Mouse (Mus musculus) lung, postnatal 4 days (tissue): Measurements from ENCODE around the gene Onecut3.
A peak's percentile ranks its signal among the peaks of the same experiment; 100 is the strongest.

ENCODE experiments used
- DNase-seq, 2 experiments: peaks; one replicate each; pipeline ENCODE4 v3.0.0; 2021

Gene Onecut3

DNA sequence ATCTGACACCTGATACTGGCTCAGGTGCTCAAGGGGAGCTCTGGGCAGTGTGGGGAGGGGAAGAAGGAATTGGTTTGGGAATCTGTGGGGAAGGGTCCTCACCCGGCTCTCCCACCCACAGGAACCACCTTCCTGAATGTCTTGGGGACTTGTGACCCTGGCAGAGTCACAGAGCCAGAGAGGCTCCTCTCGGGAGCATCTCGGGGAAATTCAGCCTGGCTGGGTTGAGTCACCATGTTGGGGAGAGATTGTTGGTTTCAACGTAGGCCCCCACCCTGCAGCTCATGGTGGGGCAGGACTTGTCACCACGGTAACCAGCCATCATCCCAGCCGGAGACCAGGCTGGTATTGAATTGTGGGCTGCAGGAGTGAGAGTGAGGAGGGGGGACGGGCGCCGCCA lies 10.1 kb downstream of the Onecut3 start:
- no peak for DNase-seq

DNA sequence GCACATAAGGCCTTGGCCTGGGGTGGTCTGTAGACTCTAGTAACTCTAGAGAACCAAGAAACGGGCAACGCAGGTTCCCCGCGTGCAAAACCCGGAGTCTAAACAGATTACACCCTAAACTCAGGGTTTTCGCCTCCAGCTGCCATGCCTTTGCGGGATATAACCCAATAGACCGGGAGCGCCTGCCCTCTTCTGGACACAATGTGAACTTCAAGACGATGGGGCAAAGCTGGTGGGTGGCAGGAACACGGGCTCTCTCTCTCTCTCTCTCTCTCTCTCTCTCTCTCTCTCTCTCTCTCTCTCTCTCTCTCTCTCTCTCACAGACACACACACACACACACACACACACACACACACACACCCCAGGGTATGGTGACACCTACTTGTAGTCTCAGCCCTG lies 11.6 kb downstream of the Onecut3 start:
- DNase-seq: peak; percentile 59 to 79

DNA sequence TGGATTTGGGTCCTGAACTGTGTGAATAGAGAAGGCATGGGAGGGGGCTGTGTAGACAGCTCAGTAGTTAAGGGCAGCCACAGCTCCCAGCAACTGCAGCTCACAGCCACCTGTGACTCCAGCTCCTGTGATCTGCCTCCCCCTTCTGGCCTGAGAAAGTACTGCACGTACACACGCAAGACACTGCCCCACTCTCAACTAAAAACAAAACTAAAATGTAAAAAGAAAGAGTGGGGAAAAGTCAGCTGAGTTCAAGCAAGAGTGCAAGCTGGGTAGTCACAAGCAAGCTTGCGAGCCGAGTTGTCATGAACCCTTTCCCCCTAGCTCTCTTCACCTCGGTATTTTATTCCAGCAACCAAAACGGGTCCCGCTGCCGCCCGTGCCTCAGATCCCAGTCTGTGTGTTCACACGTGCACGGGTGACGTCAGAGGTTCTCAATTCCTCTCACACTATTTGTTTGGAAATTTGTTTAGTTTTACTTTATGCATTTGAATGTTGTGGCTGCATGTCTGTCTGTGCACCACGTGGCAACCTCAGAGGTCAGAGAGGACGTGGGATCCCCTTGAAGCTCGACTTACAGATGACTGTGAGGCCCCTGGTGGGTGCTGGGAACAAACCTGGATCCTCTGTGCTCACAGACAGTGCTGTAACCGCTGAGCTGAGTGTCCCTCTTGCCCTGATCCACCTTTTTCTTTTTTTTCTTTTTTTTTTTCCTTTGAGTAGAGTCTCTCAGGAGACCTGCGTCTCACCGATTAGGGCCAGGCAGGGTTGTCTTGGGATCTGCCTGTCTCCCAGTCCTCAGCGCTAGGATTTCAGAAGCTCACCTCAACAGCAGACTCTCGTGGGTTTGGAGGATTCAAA lies 15.0 kb downstream of the Onecut3 start:
- DNase-seq: peak; percentile 68 to 88

DNA sequence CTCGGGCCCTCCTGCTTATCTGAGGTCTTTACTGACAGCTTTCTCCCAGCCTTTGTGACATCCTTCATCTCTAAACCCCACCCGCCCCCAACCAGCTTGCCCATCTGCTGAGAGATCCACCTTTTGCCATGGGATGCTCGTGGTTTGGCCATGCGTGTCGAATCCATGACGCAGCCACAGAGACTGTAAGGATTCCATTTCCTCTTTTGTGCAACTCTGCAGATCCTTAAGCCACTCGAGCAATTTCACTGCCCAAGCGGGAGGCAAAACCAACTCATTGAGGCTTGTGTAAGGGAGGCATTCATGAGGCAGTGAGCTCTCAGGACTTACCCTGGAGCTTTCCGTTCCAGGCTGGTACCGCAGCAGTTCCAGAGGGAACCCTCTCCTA lies 15.6 kb downstream of the Onecut3 start:
- DNase-seq: no peak

DNA sequence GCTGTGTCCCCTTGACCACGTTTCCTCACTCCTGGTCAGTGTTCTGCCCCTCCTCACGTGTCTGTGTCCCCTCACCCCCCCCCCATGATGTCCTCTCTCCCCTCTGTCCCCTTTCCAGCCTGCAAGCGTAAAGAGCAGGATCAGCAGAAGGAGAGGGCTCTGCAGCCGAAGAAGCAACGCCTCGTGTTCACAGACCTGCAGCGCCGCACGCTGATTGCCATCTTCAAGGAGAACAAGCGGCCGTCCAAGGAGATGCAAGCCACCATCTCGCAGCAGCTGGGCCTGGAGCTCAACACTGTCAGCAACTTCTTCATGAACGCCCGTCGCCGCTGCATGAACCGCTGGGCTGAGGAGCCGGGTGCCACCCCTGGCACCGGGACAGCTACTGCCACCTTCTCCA lies 19.1 kb downstream of the Onecut3 start:
- no peak for DNase-seq

DNA sequence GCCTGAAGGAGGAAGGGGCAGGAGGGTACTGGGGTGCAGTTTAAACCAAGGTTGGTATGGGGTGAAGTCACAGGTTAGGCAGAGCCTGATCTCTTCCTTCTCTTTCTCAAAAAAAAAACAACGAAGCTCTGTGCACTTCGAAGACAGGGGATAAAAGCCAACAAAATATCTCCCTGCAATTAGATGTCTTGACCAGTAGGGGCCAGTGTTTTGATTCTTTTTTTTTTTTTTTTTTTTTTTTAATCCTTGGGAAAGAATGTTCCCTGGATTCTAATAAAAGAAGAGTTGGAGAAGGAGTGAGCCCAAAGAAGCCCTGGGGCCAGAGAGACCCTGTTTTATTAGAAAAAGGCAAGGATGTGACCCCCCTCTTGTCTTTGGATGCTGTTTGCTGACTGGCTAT lies 24.7 kb downstream of the Onecut3 start:
- no peak for DNase-seq

DNA sequence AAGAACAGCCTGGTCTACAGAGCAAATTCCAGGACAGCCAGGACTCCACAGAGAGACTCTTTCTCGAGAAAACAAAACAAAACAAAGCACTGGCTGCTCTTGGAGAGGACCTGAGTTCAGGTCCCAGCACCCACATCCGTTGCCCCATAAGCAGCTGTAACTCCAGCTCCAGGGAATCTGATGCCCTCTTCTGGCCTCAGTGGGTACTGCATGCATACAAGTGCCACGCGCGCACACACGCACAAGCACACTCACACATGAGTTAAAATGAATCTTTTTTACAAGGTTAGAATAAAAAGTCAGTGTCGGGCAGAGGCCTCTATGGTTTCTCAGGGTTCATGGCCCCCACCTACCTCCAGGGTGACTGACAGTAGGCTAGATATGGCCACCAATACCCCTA lies 28.7 kb downstream of the Onecut3 start:
- no peak for DNase-seq

DNA sequence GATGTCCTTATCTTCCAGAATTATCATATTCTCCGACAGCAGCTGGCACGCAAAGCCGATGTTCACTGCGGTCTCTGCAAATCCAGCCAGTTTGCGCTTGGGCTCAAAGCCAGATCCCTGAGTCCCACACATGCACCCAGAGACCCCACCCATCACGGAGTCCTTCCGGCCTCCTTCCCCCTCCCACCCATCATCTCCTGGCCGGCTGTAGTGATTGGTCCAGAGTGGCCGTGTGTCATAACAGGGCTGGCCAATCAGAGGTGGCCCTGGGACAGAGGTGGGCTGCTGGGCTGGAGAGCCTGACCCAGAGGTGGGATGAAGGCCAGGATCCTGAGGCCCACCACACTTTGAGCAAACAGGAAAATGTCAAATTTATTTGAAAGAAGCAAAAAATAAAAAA lies 31.5 kb downstream of the Onecut3 start:
- no peak for DNase-seq

DNA sequence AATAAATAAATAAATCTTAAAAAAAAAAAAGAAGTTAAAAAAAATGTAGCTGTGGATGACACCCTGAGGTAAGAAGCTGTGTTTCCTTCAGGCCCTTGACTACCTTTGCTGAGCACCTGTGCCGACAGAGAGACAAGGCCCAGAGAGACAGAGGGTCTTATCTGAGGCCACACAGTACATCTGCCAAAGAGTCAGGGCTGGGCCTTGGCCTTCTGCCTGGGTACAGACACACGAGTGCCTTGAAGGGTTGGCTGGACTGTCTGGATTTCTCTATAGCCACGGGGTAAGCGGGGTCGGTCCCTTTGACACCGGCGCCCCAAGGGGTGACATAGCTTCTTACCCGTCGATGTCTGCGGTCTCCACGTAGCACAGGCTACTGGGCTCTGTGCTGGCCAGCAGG lies 38.1 kb downstream of the Onecut3 start:
- no peak for DNase-seq

DNA sequence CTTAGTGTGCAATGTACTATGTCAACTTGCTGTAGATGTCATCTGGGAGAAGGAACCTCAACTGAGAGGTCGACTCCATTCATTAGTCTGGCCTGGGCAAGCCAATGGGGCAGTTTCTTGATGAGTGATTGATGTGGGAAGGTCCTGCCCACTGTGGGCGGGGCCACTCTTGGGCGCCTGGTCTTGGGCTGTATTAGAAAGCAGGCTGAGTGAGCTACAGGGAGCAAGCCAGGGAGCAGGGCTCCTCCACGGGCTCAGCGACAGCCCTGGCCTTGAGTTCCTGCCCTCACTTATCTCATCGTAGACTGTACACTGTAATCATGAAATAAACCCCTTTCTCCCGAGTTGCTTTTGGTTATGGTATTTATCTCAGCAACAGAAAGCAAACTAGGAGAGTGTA lies 39.1 kb downstream of the Onecut3 start:
- DNase-seq: peak; percentile 42 to 55

DNA sequence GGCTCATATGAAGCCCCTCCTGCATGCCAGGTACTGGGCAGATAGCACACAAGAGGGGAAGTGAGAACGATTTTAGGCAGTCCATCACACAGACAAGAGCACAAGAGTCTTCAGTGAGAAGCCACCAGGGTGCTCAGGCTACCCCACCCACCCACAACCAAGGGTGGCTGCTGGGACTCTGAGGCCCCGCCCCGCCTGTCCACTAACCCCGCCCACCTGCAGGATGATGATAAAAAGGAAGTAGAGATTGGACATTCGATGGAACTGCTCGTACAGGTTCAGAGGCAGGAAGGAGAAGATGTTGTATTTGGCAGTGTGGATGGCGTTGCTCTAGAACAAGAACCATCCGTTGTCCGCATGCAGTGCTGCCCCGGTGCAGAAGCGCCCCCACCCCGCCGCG lies 40.4 kb downstream of the Onecut3 start:
- DNase-seq: peak in 1 of 2 experiments; percentile 56

DNA sequence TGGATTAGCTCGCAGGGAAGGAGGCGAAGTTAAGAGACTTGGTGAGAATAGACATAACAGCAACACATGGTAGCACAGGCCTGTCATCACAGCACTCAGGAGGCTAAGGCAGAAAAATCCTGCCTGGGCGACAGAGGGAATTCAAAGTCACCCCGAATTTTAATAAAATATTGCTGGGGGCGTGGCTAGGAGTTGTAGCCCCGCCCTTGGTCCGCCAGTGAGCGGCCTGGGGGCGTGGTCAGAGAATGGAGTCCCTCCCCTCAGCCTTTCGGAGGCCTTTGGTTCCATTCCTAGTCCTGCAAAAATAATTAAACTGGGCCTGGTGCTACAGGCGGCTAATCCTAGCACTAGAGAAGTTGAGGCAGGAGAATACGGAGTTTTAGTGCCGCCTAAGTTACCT lies 41.1 kb downstream of the Onecut3 start:
- no peak for DNase-seq

DNA sequence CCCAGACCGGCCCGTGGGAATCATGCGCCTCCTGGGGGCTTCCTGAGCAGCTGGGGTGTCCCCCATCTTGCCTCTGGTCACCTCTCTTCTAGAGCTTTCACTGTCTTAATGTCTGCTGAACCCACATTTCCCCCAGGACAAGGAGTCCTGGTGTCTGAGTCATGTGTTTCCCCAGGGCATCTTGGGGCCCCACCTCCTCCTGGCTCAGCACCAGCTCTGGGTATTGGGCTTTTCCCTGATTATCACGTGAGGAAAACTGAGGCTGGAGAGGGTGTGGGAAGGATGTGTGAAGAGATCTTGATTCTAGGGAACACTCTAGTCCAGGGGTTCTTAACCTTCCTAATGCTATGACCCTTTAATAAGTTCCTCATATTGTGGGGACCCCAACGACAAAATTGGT lies 43.5 kb downstream of the Onecut3 start:
- DNase-seq: no peak

DNA sequence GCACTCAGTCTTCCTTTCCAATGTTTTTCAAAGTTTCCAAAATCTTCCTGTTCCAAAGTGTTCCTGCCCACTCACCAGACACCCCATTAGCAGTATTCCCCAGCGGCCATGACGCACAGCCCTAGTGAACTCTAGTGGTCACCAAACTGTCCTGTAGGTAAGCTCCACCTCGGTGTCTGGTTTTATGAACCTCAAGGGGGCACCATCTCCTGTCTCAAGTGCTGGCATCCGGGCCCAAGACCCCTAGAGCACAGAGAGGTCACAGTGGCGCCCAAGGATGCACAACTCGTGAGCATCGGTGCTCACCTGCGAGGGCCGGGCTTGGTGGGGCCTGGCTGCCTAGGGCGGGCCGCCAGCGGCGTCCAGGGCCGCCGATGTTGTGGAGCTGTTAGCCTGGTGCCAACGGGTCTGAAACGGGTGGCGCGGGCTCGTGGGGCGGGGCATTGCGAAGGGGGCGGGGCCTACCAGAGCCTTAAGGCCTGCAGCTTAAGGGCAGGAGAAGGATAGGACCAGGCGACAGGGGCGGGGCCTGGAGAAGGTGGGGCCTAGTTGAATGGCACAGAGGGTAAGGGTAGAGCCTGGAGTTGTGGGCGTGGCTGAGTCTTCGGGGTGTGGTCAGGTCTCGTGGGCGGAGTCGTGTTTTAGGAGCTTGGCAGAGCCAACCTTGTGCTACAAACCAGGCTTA lies 44.2 kb downstream of the Onecut3 start, which contains the start of gene Atp8b3:
Atp8b3 (minus strand) TSS at position 415 of the 685 bp plus-strand sequence.
- peak; percentile 94 for DNase-seq

DNA sequence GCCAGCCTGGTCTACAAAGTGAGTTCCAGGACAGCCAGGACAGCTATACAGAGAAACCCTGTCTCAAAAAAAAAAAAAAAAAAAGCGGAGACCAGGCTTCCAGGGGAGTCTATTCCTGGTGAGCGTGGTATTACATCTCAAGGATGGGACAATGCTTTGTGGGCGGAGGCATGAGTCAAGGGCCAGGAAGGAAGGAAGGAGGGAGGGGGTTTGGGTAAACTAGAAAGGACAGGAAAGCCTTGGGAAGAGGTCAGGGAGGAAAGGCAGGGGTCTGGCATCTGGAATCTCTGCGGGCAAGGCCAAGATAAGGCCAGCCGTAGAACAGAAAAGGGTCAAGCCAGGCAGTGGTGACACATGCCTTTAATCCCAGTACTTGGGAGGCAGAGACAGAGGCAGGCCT lies 44.9 kb downstream of the Onecut3 start:
- DNase-seq: no peak

DNA sequence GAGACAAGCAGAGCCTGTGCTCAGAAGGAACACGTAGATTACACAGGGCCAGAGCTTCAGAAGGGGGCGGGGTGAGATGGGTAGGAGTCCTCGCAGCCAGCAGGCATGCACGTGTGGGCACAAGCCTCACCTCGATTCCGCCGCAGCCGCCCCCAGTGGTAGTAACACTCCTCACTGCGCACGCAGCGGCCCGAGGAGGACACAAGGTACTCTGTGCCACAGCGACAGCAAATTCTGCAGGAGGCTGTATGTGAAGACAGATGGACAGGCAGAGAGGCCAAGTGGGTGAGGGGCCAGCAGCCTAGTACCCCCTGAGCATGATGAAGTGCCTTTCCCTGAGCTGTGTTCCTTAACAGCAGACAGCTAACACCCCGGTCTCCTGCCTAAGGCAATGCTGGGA lies 49.2 kb downstream of the Onecut3 start:
- no peak for DNase-seq

DNA sequence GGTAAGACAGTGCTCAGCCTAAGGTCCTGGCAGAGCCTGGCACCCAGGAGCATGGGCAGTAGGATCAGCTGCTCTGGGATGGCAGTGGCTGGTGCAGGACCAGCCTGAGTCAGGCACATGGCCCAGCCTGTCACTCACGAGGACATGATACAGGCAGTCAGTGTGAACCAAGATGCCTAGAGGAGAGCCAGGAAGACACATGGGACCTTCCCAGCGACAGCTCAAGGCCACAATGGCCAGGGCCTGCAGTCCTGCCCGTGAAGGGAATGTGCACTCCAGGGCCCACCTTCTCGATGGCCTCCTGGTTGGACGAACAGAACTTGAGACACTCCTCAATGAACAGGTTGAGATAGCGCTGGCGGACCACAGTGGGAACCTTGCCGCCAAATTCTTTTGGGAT lies 51.0 kb downstream of the Onecut3 start:
- no peak for DNase-seq

DNA sequence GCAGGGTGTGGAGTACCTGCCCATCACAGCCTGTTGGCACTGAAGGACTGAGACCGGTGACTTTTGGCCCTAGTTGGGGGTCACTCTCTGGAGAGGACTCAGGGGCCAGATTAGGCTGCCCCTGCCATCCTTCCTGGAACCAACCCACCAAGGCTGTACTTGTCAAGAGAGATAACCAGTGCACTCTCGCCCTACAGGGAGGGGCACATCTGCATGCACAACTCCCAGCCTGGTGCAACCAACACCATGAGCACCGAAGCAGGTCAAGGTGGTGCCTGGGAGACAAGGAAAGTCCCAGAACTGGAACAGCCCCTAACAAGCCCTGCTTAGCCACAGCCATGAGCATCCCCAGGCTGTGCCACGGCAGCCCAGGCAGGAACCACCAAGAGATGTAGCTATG lies 52.3 kb downstream of the Onecut3 start:
- DNase-seq: no peak

DNA sequence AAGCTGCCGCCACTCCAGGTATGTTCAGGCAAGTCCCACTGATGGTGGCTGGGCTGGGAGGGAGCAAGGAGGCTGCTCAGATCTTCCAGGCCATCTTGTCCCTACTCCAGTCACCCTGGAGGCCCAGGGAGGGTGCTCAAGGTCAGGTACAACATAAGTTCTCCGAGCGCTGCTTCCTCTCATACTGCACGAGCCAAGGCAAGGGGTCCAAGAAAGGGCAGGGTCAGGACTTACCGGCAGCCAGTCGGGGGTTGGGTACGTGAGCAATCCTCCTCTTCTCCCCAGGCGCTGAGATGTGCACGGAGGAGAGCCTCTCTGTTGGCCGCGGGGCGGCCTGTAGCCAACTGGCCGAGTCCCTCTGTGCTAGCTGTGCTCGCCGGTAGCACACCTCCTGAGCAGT lies 52.9 kb downstream of the Onecut3 start:
- DNase-seq: no peak

DNA sequence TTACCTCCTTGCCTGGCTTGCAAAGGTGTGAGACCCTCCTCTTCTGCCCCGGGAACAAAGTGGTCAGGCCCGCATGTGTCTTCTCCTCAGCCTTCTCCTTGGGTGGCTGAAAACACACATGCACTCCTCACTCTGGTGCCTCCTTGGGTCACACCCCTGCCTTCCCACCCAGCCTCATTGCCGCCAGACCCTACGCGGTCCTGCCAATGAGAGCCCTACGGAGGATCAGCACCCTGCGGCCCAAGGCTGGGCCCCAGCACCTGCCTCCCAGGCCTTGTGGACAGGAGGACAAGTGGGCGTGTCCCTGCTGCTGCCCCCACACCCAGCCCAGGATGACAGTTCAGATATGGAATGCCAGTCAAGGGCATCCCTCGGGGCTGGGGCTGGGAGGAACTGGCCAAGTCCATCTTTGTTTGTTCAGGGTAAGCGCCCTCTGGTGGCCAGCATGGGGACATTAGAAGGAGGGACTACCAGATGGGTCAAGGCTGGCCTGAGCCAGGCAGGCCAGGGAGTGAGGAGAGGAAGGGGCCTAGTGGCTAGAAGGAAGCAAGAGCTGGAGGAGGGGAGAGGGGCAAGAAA lies 53.9 kb downstream of the Onecut3 start:
- peak; percentile 71 to 78 for DNase-seq

DNA sequence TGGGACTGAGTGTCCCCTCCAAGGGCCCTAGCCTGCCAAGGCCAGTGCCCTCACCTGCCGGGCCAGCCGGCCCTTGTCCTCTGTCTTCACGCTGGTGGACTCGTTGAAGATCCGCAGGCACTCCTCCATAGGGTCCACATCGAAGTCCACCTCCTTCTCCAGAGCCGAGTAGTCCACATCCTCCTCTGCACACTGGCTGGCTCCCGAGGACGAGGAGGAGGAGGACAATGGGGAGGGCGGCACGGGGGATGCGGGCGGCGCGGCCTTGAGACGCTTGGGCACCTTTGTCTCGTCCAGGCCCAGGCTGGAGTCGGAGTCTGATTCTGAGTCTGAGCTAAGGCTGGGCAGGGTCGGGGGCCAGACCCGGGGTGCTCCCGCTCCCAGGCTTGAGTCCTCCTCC lies 54.6 kb downstream of the Onecut3 start:
- DNase-seq: no peak

DNA sequence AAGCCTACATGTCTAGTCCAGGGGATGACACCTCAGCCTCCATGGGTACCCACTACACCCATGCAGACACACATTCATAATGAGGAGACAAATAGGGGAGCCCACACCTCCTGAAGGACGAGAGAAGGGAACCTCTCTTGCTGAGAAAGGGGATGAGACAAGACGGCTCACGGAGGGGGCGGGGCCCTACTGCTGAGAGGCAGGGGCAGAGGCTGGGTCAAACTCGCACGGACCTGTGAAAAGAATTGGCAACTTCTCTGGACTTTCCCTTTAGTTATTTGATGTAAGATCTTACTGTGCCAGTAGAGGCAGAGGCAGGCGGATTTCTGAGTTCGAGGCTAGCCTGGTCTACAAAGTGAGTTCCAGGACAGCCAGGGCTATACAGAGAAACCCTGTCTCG lies 57.7 kb downstream of the Onecut3 start:
- DNase-seq: no peak

DNA sequence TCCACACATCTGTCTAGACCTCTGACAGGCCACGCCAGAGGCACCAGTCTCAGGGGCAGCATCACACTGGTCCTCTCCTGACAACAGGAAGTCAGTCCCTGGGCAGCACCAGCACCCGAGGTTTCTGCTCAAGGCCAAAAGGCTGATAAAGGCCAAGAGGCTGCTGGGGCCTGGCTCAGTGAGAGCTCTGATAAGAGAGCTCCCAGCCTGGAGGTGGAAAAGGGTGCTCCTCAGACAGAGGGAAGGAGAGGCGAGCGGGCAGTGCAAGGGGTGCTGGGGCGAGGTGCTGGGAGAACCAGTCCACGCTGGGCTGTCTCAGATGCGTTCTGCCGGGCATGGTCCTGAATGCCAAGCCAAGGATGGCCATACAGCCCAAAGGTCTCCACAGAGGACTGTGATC lies 58.9 kb downstream of the Onecut3 start:
- DNase-seq: no peak

DNA sequence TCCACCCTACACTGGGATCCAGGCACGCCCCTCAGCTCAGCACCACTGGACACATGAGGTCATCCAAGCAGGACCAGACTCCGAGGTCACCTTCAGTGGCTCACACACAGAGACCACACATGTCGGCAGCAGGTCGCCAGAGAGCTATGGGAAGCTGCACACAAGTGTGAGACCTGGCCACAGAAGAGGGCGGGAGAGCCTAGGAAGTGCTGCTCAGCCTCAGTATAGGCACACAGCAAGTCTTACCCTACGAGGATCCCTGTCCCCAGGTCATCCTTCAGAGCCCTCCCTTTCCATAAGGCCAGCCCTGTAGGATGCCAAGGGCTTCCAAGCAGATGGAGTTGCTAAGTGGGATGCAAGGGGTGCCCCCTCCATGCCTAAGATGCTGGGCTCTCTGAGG lies 59.4 kb downstream of the Onecut3 start:
- no peak for DNase-seq
